Mouse (Mus musculus) mature B cell (primary cell): ENCODE results near the gene Cadm4.

Experiments used
- in situ Hi-C: fragments of 300-500 bp; cut with MboI; formaldehyde crosslinking; loops from 2 replicates; pipeline ENCODE4 v1.14.3; 2019

The Cadm4 gene

DNA sequence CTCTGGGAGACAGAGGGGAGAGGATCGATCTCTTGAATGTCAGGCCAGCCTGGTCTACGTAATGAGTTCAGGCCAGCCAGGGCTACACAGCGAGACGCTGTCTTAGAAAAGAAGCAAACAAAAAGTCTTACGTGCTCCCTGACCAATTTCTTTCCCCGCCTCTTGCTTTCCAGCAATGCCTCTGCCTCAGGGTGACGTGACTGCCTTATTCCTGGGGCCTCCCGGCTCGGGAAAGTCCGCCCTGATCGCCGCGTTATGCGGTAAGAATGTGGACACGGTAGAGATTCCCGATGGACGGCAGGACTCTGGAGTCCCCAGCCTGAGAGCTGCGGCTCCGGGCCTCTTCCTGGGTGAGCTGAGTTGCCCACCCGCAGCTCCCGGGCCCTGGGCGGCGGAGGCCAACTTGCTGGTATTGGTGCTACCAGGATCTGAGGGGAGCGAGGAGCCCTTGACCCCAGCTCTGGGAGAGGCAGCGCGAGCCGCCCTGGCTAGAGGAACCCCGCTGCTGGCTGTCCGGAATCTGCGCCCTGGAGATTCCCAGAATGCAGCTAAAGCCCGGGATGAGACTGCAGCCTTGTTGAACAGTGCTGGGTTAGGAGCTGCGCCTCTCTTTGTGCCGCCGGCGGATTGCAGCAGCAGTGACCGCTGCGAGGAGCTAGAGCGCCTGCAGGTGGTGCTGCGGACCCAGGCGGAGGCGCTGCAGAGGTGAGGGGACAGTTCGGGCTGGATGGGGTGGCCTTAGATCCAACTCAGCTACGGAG lies 49.6 kb downstream of the Cadm4 start:
- in situ Hi-C loops = no loop called here

GRCm38 (mm10) chr7:24533031-24533571 lies 51.3 kb downstream of the Cadm4 start:
- in situ Hi-C loops = no loop called here

DNA sequence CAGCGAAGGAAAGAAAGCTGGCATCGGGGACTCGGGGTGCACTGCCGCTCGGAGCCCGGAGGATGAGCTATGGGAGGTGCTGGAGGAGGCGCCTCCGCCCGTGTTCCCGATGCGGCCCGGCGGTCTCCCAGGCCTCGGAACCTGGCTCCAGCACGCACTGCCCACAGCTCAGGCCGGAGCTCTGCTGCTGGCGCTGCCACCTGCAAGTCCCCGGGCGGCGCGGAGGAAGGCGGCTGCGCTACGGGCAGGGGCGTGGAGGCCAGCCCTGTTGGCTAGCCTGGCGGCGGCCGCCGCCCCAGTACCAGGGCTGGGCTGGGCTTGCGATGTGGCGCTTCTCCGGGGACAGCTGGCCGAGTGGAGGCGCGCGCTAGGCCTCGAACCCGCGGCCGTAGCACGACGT lies 52.0 kb downstream of the Cadm4 start:
- in situ Hi-C loops = no loop called here

GRCm38 (mm10) chr7:24534301-24534700 lies 52.5 kb downstream of the Cadm4 start:
- in situ Hi-C loops = no loop called here

DNA sequence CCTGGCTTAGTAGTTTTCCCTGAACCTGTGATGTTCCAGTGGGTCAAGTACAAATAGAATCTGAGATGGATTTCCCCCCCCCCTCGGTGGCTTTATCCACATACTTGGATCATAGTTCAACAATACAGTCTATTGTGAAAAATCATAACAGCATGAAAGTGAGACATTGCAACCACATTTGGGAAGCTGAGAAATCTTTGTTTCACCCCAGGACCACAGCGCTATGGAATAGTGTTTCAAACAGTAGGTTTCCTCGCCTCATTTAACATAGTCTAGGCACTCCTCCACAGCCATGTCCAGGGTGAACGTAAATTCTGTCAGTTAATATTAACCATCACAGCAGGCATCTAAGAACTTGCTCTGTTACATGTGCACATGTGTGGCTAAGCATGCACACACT lies 55.3 kb downstream of the Cadm4 start:
- in situ Hi-C loops = no loop called here

DNA sequence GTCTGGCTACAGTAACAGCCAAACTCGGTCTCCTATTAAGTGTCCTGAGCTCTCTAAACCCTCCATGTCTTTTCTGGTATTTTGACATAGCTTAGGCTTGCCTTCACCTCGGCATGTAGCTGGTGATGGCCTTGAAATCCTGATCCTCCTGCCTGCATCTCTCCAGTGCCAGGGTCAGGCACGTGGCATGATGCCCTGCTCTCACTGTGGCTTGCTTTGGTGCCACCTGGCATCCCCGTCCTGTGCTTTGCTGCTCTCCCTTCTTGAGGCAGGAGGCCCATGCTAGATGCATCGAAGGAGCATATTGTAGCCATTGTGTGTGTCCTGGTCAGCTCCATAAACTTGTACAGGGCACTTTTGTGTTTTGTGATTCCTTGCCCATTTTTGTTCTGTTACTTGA lies 55.8 kb downstream of the Cadm4 start:
- in situ Hi-C loops = no loop called here

DNA sequence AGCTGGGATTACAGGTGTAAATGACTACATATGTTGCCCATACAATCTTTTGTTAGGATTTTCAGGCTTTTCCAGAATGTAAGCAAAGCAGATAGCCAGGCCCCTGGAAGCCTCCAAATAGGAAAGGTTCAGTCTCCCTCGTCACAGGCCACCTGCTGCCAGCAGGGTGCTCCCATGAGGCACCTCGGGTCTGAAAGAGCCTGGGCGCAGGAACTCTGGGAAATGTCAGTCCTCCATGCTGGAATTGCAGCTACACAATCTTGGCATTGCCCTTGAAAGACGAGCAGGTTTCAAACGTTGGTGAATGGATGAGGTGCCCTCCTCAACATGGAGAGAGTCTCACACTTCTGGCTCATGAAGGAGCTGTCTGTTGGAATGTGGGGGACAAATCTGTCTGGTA lies 56.3 kb downstream of the Cadm4 start:
- in situ Hi-C loops = no loop called here

DNA sequence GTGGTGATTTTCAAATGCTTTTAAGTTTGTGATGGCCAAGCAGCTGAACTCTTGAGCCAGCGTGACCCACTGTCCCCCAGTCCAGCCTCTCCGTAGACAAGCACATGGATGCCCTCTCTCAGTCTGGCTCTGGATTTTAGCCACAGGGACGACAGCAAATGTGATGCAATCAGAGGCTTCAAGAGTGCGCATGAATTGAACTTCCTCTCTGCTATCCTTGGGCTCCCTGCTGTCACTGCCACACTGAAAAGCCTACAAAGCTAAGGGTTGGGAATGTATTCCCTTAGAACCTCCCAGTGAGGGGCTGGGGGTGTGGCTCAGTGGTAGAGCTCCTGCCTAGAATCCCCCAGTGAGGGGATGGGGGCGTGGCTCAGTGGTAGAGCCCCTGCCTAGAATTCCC lies 56.9 kb downstream of the Cadm4 start:
- in situ Hi-C loops = no loop called here

- in situ Hi-C loops = no loop called here
Observed at GRCm38 (mm10) chr7:24539686-24540085, 57.9 kb downstream of the Cadm4 start.

GRCm38 (mm10) chr7:24544506-24544905 lies 62.7 kb downstream of the Cadm4 start:
- in situ Hi-C loops = no loop called here

DNA sequence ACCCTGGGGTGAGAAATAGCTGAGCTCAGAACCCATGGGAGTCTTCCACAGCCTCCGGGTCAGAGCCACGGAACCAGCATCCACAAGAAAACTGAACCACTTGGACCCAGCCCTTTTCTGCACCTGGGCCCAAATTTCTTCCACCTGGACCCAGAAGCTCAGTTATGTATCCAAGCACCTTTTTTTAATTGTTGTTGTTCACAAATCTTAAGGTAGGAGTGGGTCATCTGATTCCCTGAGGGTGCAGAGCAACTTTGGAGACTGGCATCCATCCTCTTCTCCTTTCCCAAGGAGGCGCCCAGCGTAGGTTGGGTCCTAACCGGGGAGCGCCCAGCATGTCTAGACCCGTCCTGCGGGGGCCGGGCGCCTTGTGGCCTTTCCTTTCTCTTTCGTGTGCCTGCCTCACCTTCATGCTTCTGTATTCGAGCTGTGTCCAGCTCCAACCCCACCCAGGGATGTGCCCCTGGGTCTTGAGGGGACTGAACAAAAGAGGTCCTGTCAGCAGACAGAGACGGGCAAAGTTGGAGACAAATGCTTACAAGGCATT lies 64.3 kb downstream of the Cadm4 start, which contains the start of the genes Pinlyp and Xrcc1:
Gene Pinlyp (minus strand): TSS at position 51 of the 547 bp plus-strand sequence.
Gene Xrcc1 (plus strand): TSS at position 222 of the 547 bp plus-strand sequence.
- in situ Hi-C loops = no loop called here

- in situ Hi-C loops = no loop called here
Observed at GRCm38 (mm10) chr7:24546634-24547389, 65.0 kb downstream of the Cadm4 start.

DNA sequence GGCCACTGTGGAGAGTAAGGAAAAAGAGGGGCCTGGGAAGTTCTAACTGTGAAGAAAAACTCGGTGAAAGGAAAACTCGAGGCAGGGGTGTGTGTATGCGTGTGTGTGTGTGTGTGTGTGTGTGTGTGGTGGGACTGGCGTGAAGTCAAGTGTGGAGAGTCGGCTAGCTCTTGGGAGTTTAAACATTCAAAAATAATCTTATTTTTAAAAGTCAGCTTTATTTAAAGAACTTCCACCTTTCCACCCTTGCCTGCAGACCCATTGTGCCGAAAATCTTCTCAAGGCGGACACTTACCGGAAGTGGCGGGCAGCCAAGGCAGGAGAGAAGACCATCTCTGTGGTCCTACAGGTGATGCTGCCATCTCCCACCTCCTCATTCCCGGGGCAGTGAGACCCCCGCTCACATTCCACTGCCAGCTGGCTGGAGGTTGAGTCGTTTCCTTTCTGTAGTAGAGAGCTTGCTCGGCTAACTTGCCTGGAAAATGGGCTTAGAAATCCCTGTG lies 65.8 kb downstream of the Cadm4 start:
- in situ Hi-C loops = no loop called here

DNA sequence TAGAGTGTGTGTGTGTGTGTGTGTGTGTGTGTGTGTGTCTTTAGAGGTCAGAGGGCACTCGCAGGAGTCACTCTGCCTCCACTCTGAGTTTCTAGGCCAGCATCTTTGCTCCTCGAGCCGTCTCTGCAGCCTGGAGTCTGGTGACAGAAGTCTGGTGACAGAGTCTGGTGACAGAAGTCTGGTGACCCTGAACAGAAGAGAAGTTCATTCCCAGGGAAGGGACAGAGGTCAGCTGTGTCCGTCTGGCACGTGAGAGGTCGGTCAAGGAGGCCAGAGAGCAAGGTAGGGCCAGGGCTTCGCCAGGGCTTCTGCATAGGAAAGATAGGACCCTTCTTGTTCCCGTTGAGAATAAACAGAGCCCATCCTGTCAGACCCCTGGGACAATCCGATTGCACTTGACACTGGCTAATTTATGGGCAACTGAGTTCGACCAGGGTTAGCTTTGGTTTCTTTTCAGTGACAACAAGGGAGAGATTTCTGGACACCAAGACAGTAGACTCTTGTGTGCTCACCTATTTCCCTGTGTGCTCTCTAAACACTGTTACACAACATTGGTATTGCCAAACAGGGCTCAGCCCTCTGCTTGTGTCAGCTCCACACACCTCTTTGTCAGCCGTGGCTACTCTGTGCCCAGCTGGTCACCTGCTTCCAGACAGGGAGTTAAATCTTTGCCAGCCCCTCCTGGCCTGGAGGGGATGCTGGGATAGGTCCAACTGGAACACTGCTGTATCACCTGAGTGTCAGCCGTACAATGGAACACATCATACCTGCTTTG lies 70.3 kb downstream of the Cadm4 start:
- in situ Hi-C loops = no loop called here
